Mouse (Mus musculus) urinary bladder, adult 2 months (tissue): ENCODE data around the gene Fto. TPM values are rescaled to one million over a fixed set of nuclear protein-coding genes. Genes with fewer than 3 reads are reported as not detected.

ENCODE experiments used
- DNase-seq: peaks from one replicate; pipeline ENCODE4 v3.0.0; 2022; ENCODE audit warnings: low spot score
- polyA plus RNA-seq: library from polyadenylated mRNA; depleted of rRNA; stranded (reverse); fragments of >200 nt; gene quantifications from 2 replicates; pipeline ENCODE4 v1.2.3, GENCODE M21; 2012

Fto gene
- polyA plus RNA-seq, 1 experiment = 56.0 TPM

DNA sequence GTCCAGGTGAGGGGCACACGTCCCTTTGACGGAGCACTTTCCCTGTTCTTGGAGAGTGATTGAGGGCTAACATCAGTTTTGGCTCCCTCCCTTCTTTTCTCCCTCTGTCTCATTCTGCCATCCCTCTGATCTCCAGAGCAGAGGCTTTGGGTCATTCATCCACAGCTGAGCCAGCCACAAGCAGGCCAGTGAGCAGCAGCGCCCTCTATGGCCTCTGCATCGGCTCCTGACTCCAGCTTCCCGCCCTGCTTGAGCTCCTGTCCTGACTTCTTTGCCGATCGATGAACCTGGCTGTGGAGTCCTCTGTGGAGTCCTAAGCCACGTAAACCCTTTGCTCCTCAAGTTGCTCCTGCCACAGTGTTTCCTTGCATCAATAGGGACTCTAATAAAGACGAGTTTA lies 10.9 kb downstream of the Fto start:
- DNase-seq = no peak

- DNase-seq = no peak
Measured at GRCm38 (mm10) chr8:91324916-91325315, 11.6 kb downstream of the Fto start.

- no peak for DNase-seq
Measured at GRCm38 (mm10) chr8:91326018-91326417, 12.7 kb downstream of the Fto start.

DNA sequence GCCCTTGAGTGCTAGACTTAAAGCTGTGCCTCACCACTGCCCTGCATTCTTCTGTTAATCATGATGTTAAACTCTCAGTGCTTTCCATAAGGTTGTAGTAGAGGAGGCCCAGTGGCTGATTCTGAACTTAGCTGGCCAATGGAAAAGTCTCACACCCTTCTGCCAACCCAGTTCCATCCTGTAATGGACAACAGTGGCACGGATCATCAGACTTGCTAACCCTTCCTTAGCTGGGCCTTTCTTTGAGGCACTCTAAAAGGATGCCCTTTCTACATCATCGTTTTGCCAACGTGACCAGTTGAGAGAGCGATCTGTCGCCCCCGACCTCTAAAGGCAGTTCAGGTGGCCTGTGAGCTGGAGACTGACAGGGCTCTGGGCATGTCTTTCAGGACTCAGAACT lies 13.6 kb downstream of the Fto start:
- DNase-seq = no peak

- no peak for DNase-seq
Measured at GRCm38 (mm10) chr8:91327471-91328205, 14.3 kb downstream of the Fto start.

DNA sequence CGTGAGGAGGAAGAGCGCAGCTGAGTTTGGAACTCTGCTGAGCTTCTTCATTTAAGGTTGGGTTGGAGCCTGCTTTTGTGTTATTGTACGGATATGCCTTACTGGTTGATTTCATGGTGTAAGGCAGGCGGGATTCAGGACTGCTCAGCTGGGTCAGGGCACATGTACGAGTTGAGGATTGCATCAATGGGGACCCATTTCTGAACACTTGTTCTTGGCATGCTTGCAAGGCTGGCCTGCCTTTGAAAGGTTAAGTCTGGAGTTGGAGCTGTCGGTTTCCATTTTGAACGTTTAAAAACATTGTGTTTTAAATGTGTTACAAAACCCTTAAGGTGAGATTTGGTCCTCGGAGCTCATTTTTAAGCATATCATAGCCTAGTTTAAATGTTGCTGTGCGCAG lies 15.7 kb downstream of the Fto start:
- no peak for DNase-seq

- no peak for DNase-seq
Measured at GRCm38 (mm10) chr8:91329461-91329850, 16.1 kb downstream of the Fto start.

DNA sequence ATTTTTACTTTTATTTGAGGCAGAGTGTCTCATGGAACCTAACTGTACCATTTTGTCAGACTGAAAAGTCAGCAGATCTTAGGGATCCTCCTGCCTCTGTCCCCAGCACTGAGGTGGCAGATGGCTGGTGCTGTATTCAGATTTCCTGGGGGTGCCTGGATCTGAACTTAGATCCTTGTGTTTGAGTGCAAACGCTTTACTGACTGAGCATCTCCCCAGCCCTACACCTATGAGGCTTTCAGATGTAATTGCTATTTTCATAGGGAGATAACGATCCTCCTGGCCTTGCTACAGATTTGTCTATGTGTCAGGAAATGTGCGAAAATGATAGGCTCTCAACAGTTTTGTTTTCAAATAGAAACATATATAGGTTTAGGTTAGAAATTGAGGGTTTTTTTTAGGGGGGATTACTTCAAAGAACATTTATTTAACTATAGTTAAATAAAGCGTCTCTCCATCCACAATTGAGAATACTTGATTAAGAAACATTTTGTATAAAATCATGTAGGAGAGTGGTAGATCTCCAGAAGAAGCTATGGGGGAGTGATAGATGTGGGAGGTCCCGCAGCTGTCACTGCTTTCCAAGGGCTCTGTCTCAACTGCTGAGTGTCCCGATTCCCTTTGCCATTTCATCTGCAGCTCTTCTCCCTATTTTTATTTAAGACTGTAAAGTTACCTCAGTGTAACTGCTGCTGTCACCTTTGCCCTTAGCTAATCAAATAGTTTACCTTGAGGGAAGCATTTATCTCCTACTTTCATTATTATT lies 25.2 kb downstream of the Fto start:
- no peak for DNase-seq

DNA sequence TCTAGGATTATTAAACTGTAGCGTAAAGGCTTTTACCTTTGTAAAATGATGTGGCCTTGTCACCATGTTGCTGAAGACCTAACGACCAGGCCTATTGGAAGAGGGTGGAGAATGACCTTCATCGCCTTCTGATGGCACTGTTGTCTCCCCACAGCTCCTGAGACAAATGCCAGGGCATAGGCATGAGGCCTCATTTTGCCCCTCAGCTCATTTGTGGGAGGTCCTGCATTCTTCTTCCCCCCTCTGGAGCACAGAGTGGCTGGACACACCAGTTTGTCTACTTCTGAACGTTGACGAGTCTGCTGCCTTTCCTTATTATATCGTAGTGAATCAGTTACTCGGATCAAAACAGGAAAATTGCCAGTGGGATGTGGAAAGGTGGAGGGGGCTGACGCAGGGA lies 26.3 kb downstream of the Fto start:
- no peak for DNase-seq

GRCm38 (mm10) chr8:91340746-91341145 lies 27.4 kb downstream of the Fto start:
- DNase-seq = no peak

GRCm38 (mm10) chr8:91342196-91342595 lies 28.9 kb downstream of the Fto start:
- no peak for DNase-seq

DNA sequence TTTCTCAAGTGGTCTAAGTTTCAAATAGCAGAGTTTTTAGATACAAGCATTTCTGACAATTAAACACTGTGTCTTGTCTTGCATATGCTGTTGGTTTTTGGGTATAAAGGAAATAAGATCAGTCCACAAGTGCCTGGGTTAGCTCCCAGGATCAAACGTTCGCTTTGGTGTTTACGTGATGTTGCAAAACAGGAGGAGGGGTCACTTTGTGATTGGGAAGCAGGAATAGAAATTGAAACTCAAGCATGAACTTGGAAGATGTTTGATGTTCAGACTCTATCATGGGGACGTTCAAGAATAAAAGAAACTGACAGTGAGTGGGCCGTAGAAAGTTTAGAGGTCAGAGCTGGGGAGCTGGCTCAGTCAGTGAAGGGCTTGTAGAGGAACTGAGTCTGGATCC lies 29.5 kb downstream of the Fto start:
- DNase-seq = no peak

DNA sequence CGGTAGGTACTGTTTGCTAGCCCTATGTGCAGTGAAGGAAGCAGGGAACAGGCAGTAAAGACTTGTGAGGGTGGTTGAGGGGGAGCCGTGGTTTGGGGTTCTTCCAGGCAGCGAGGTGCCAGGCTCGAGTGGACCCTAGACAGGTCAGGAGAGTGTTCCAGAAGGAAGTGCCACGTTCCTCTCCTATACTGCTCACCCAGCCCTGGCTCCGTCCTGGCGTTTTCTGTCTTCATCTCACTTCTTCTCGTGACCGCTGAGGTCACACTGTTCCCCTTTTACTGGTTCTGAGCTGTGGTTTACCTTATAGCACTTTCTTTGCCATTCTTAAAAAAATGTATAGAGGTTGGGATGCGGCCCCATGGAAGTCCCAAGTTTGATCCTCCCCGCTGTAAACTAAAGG lies 31.3 kb downstream of the Fto start:
- no peak for DNase-seq

- no peak for DNase-seq
Measured at GRCm38 (mm10) chr8:91347146-91347545, 33.8 kb downstream of the Fto start.

DNA sequence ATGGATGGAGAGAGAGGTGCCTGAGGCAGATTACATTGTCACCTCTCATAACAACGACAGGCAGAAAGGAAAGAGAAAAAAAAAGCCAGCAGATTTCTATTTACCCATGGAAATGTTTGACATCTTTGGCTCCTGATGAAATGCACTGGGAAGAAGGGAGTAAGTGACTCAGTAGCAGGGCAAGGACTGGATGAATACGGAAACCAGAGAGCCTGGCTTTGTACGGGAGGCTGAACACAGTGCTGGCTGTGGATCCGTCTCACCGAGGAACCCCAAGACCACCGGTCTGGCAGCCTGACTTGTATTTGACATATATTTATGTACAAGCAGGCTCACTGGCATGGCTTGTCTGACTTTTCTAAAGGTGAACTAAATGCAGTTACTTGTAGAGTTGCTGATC lies 34.3 kb downstream of the Fto start:
- DNase-seq = no peak

DNA sequence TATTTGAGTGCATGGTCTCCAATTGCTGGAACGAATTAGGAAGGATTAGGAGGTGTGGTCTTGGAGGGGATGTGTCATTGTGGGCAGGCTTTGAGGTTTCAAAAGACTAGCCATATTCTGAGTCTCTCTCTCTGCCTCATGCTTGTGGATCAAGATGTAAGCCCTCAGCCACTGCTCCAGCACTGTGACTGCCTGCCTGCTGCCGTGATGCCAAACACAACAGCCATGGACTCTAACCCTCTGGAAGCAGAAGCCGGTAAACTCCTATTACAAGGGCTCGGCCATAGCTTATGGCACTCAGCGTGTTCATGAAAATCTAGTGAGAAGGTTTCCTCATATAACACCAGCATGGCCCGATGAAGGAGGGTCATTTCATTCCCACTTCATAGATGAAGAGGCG lies 36.5 kb downstream of the Fto start:
- no peak for DNase-seq

GRCm38 (mm10) chr8:91350628-91351027 lies 37.3 kb downstream of the Fto start:
- no peak for DNase-seq

DNA sequence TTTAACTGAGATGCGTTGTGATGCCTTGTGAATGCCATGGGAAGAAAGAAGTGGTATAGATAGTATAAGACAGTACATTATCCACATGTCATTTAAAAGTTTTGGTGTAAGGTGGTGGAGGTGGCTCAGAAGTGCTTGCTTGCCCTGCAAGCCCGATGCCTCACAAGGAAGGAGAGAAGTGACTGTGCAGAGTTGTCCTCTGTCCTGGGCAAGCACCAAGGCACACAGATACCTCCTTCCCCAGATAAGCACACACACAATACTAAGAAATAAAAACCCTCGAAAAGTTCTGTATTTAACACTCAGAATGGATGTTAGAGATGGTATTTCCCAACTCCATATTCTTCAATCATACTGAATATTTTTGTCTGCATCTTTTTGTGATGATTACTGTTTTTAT lies 39.3 kb downstream of the Fto start:
- no peak for DNase-seq

DNA sequence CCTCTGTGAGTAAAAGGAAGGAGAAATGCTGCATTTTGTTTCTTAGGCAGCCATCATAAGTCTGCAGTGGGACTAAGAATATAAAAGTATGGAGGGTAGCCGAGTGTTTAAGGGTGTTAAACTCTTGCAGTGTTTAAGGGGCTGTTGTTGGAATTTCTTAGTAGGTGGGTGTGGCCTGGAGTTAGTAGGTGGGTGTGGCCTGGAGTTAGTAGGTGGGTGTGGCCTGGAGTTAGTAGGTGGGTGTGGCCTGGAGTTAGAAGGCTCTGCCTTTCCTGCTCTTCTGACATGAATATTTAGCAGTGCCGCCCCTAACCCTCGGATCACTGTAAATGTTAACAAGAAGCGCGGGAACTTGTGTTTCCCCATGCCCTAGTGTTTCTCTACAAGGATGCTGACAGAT lies 39.7 kb downstream of the Fto start:
- no peak for DNase-seq

- DNase-seq = no peak
Measured at GRCm38 (mm10) chr8:91353907-91354306, 40.6 kb downstream of the Fto start.

- DNase-seq = no peak
Measured at GRCm38 (mm10) chr8:91355301-91355905, 42.1 kb downstream of the Fto start.

DNA sequence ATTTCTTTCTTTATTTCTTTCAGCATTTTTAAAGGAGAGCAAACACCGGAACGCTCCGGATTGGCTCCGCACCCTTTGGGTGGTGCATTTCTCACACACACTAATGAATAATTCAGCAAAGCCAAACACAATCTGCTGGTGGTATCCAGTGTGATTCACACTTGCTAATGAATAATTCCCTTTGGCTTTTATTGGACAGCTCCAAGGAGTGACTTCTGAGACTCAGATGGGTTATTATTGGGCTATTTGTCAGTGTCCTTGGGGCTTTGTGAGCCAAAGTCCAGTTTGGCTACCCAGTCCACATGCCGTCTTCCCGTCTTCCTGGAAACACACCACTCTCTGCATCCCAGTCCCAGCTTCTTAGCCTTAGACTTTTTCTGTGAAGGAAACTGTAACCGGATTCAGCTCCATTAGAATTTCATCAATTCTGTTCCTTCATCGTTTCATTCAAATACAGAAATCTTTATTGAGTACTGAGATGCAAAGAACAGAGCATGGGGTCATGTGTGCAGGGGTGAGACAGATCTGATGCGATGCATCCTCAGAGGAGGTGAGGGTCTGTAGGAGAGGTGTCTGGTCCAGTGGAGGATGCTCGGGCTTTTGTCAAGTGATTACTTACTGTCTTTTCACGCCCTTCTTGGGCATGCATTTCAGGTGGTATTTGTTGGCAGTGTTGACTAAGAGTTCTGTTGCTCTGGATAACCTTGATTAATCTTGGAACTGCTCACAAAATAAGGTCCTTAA lies 42.8 kb downstream of the Fto start:
- no peak for DNase-seq
